Mouse (Mus musculus) ovary, adult 18-20 months (tissue): ENCODE measurements at regions not wholly inside any gene's neighbourhood (a gene's known extent, or its start where the extent isn't known, plus 50 kb on each side); places are given as distances from the start of the nearest gene placed in this dataset.

Source experiments
- DNase-seq: peaks from one replicate; pipeline ENCODE4 v3.0.0; 2022; ENCODE audit warnings: low spot score, mixed read lengths

GRCm38 (mm10) chr4:142860441-142860840 lies 352.4 kb downstream of the Prdm2 start:
- DNase-seq = no peak

- DNase-seq = peak; percentile 57
These were observed 356.2 kb downstream of the Prdm2 start for GRCm38 (mm10) chr4:142856626-142857025.

GRCm38 (mm10) chr4:142855635-142856034 lies 357.2 kb downstream of the Prdm2 start:
- no peak for DNase-seq

- no peak for DNase-seq
These were observed 358.9 kb downstream of the Prdm2 start for GRCm38 (mm10) chr4:142853924-142854323.

- peak; percentile 31 for DNase-seq
These were observed 367.6 kb downstream of the Prdm2 start for GRCm38 (mm10) chr4:142845066-142845696.

GRCm38 (mm10) chr4:142839540-142839939 lies 373.3 kb downstream of the Prdm2 start:
- no peak for DNase-seq

- DNase-seq = no peak
These were observed 374.3 kb downstream of the Prdm2 start for GRCm38 (mm10) chr4:142838363-142838964.

- no peak for DNase-seq
These were observed 375.2 kb downstream of the Prdm2 start for GRCm38 (mm10) chr4:142837636-142838035.

- DNase-seq = no peak
These were observed 383.1 kb downstream of the Prdm2 start for GRCm38 (mm10) chr4:142829711-142830110.

GRCm38 (mm10) chr4:142828969-142829368 lies 383.8 kb downstream of the Prdm2 start:
- DNase-seq = no peak

- no peak for DNase-seq
These were observed 386.4 kb downstream of the Prdm2 start for GRCm38 (mm10) chr4:142826250-142826893.

- no peak for DNase-seq
These were observed 387.0 kb downstream of the Prdm2 start for GRCm38 (mm10) chr4:142825786-142826185.

GRCm38 (mm10) chr4:142818440-142818839 lies 394.4 kb downstream of the Prdm2 start:
- no peak for DNase-seq

GRCm38 (mm10) chr4:142816986-142817385 lies 395.8 kb downstream of the Prdm2 start:
- no peak for DNase-seq

GRCm38 (mm10) chr4:142803819-142804218 lies 409.0 kb downstream of the Prdm2 start:
- no peak for DNase-seq

- DNase-seq = no peak
These were observed 413.5 kb downstream of the Prdm2 start for GRCm38 (mm10) chr4:142799291-142799690.

- no peak for DNase-seq
These were observed 414.0 kb downstream of the Prdm2 start for GRCm38 (mm10) chr4:142798834-142799233.

- no peak for DNase-seq
These were observed 420.2 kb downstream of the Prdm2 start for GRCm38 (mm10) chr4:142792606-142792970.

- DNase-seq = no peak
These were observed 420.8 kb downstream of the Prdm2 start for GRCm38 (mm10) chr4:142791823-142792605.

GRCm38 (mm10) chr4:142789048-142789447 lies 423.7 kb downstream of the Prdm2 start:
- no peak for DNase-seq

- DNase-seq = no peak
These were observed 427.4 kb downstream of the Prdm2 start for GRCm38 (mm10) chr4:142785386-142785785.

GRCm38 (mm10) chr4:142776711-142777411 lies 435.9 kb downstream of the Prdm2 start:
- no peak for DNase-seq
